Mouse (Mus musculus): ENCODE measurements around the gene Cep41. TPM values are rescaled to one million over a fixed set of nuclear protein-coding genes. Genes with fewer than 3 reads are reported as not detected.

Cep41 gene
- polyA plus RNA-seq, 1 experiment from 2014 or later: 23.3 TPM

DNA sequence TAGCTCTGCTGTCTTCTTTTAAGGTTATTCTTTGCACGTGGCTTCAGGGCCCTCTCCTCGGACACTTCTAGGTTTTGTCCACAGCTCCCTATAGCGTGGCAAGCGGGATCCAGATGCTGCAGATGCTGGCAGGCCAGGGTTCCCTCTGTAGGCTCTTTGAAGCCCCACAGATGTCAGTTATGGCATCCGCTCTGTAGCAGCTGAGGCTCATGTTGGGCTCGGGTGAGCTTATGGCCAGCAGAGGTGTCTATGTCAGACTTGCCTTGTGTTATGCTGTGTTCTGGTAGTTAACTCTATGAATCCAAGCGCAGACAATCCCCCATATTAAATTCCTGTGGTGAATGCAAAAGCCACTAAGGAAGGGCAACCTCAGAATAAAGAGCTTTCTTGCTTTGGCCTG lies 13.1 kb downstream of the Cep41 start:
- Histone ChIP-seq H3K4me2 (no peak overlapping the region), H3K27me3 (no peaks in the 10 kb centered on the region), H3K9ac (no peak overlapping the region), H3K9me3 (no peaks in the 10 kb centered on the region), H3K4me1 (peaks cover 43% of the 10 kb centered on the region), H3K36me3 (replicated peaks) (no peaks in the 10 kb centered on the region), H3K27ac (no peak overlapping the region), H3K4me3 (replicated peaks) (no peak overlapping the region)
- ATAC-seq (ENCODE audit: low FRiP score): no peak
- WGBS: 83% methylated on average over 7 of the region's 7 CpGs

DNA sequence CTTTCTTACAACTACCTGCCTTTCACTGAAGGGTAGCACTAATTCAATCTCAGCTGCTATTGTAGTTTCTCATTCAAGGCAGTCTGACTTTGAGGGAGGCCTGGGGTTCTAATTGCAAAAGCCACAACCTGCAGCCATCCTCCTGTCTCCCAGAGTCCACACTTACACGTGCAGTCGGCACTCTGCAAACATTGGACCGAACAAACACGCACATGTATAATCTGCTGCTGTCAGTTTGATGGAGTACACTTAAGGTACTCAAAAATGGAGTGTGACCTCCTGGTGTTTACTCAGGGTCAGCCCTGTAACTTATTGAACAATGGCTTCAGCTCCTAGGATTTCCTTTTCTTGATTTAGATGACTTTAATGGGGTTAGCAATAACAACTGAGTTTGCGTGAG lies 14.0 kb downstream of the Cep41 start:
- Histone ChIP-seq H3K4me1 (peaks cover 52% of the 10 kb centered on the region), H3K4me2 (no peak overlapping the region), H3K27me3 (no peaks in the 10 kb centered on the region), H3K9ac (no peak overlapping the region), H3K9me3 (no peaks in the 10 kb centered on the region), H3K4me3 (replicated peaks) (no peak overlapping the region), H3K36me3 (replicated peaks) (no peaks in the 10 kb centered on the region), H3K27ac (0 out of 2 replicates have a peak overlapping the region, but pooled peaks have one; percentile 11)
- no peak for ATAC-seq (ENCODE audit: low FRiP score)
- 51% methylated on average over 5 of the region's 5 CpGs for WGBS

DNA sequence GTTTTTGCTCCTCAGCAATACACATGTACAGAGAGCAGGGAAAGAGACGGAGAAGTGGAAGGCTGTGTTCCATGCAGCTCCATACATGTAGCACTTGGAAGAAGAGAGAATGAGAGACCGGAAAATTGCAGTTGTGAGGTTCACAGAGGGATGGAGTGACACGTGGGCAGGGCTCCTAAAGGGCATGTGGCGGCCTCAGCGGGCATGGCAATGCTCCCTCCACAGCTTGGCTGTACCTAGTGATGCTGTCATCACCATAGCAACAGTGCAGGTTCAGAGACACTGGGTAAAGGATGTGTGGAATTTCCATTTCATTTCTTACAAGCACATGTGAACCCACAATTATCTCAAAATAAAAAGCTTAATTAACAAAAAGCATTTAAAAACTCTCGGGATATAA lies 15.1 kb downstream of the Cep41 start:
- Histone ChIP-seq H3K9ac (peak overlapping the region; percentile 38; the same call in 1 of the 2 replicates), H3K9me3 (no peaks in the 10 kb centered on the region), H3K4me2 (no peak overlapping the region), H3K36me3 (replicated peaks) (no peaks in the 10 kb centered on the region), H3K27ac (peak overlapping the region; percentile 68), H3K27me3 (no peaks in the 10 kb centered on the region), H3K4me3 (replicated peaks) (no peak overlapping the region), H3K4me1 (peaks cover 62% of the 10 kb centered on the region)
- WGBS: 56% methylated on average over 6 of the region's 6 CpGs
- 0 out of 2 replicates have a peak, but pooled peaks have one; percentile 69 for ATAC-seq (ENCODE audit: low FRiP score)

DNA sequence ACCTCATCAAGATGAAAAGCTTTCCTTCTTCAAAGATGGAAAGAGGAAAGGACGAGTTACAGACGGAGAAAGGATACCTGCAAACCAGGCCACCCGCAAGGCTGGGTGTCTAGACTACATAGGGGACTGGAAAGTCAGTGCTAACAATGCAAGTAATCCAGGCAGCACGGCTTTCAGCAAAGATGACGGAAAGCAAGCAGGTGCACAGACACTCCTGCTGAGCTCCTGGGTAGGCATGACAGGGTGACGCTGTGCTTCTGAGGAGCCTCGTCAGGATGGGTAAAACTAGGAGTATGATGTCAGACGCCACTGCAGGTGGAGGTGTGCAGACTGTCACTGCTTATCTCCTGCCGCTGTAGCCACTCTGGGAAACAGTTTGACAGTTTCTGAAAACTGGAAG lies 16.0 kb downstream of the Cep41 start:
- H3K36me3 ChIP-seq (replicated peaks): no peaks in the 10 kb centered on the region
- no peak overlapping the region for H3K4me3 ChIP-seq (replicated peaks)
- 67% methylated on average over 9 of the region's 9 CpGs for WGBS
- H3K9ac ChIP-seq: 0 out of 2 replicates have a peak overlapping the region, but pooled peaks have one; percentile 17
- peak overlapping the region; percentile 37; the same call in 1 of the 2 replicates for H3K27ac ChIP-seq
- ATAC-seq (ENCODE audit: low FRiP score): no peak
- H3K27me3 ChIP-seq: no peaks in the 10 kb centered on the region
- H3K9me3 ChIP-seq: no peaks in the 10 kb centered on the region
- H3K4me1 ChIP-seq: peaks cover 62% of the 10 kb centered on the region
- no peak overlapping the region for H3K4me2 ChIP-seq

DNA sequence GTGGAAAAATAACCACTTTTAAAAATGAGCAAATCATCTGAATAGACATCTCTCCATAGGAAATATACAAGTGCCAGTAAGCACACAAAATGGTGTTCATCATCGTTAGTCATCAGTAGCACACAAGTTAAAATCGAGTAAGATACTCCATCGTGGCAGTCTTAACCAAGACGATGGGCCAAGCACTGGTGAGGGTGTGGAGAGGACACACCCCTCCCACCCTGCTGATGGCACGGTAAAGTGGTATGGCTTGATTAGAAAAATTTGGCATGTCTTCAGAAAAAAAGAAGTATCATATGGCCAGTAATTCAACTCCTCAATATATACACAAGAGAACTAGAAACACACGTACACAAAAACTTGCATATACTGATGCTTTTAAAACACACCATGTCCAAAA lies 17.0 kb downstream of the Cep41 start:
- Histone ChIP-seq H3K4me3 (replicated peaks) (no peak overlapping the region), H3K4me1 (peaks cover 60% of the 10 kb centered on the region), H3K9ac (no peak overlapping the region), H3K36me3 (replicated peaks) (no peaks in the 10 kb centered on the region), H3K4me2 (no peak overlapping the region), H3K9me3 (no peaks in the 10 kb centered on the region), H3K27me3 (no peaks in the 10 kb centered on the region), H3K27ac (no peak overlapping the region)
- WGBS: 81% methylated on average over 6 of the region's 6 CpGs
- ATAC-seq (ENCODE audit: low FRiP score): no peak

DNA sequence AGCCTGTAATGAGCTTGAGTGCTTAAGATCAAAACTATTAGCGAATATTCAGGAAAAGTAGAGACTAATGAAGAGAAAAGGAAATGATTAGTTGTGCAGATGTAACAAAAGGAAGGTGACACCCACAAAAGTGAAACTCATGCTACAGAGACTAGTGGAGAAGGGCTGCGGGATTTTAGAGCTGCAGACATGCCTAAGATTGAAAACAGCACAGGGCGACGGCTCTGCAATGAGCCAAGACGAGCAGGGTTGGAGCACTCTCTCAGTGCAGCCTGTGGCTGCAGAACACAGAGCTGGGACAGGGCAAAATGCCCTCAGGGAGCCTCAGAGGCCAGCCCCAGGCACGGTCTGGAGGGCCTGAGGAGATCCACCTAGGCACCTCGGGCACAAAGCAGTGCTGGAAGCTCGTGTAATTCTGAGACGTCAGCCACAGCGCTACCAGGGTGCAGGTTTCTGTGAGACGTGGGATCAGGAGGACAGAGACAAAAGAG lies 18.2 kb downstream of the Cep41 start:
- ATAC-seq (ENCODE audit: low FRiP score): peak; percentile 62
- peak overlapping the region; percentile 95 for H3K27ac ChIP-seq
- no peaks in the 10 kb centered on the region for H3K27me3 ChIP-seq

DNA sequence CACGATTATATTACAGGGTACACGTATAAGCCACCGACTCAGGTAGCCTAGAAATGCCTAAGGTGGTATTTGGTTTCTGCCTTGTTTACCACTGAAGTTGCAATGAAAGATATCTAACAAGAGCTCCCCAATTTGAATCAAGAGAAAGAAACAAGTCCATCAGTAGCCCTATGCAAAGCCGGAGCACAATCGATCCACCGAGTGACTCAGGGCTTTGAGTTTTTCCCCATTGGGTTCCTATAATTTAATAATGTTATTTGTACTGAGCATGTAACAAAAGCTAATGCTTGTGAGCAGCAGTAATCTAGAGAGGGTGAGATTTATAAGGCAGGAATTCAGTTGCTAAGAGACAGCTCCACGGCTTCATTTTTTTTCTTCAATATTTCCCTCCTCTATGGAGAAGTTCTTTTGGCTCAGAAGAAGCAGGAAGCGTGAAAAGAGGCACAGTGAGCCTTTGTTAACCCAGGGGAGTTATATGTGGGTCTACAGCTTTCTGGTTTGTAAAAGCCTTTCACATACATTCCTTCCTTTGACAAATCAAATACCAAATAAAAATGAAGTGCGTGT lies 18.8 kb downstream of the Cep41 start:
- Histone ChIP-seq H3K4me3 (replicated peaks) (no peak overlapping the region), H3K9ac (peak overlapping the region; percentile 55; the same call in 1 of the 2 replicates), H3K9me3 (no peaks in the 10 kb centered on the region), H3K4me2 (peak overlapping the region; percentile 43), H3K36me3 (replicated peaks) (no peaks in the 10 kb centered on the region), H3K27me3 (0 out of 2 replicates have a peak, but pooled peaks cover 3% of the 10 kb centered on the region), H3K27ac (peak overlapping the region; percentile 95), H3K4me1 (peaks cover 63% of the 10 kb centered on the region)
- ATAC-seq (ENCODE audit: low FRiP score): no peak
- 22% methylated on average over 9 of the region's 9 CpGs for WGBS

More for the DNA sequence above, 18.2 kb downstream of the Cep41 start:
- WGBS: 7% methylated on average over 11 of the region's 11 CpGs
- H3K9ac ChIP-seq: peak overlapping the region; percentile 55
- no peaks in the 10 kb centered on the region for H3K9me3 ChIP-seq
- no peak overlapping the region for H3K4me3 ChIP-seq (replicated peaks)
- no peaks in the 10 kb centered on the region for H3K36me3 ChIP-seq (replicated peaks)
- H3K4me2 ChIP-seq: peak overlapping the region; percentile 43
- H3K4me1 ChIP-seq: peaks cover 63% of the 10 kb centered on the region

DNA sequence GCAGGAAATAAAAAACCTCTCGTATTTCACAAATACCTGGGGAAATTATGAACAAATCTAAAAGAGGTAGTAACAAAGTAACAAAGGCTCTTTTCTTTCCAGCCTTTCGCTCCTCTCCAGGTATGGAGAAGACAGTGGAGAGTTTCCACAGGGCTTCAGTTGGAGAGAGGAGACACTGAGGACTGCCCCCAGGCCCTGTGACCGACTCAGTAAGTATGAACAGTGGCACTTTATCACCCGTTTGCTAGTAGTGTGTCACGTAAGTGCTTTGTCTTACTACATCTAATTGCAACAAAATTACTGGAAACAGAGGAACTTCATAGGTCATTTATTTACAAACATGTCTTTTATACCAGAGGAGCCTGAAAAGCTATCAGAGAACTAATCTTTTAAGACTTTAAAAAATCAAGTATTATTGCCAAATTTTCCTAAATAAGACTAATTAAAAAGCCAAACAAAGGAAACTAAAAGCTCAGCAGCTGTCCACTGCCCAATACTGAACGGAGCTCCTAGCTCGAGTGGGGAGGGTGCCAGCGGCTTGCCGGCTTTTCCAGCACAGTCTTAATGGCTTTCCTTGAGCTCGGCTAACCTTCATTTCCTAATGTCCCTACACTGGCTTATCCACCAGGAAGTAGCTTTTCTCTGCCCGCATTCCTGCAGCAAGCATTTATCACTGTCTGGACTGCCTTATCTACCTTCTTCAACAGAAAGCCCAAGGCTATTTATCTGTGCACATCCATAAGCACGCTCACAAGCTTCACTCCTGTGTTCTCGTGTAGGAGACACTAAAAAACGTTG lies 19.6 kb downstream of the Cep41 start:
- no peak overlapping the region for H3K4me3 ChIP-seq (replicated peaks)
- H3K9me3 ChIP-seq: no peaks in the 10 kb centered on the region
- peak overlapping the region; percentile 95 for H3K27ac ChIP-seq
- peaks cover 56% of the 10 kb centered on the region for H3K4me1 ChIP-seq
- 0 out of 2 replicates have a peak overlapping the region, but pooled peaks have one; percentile 25 for H3K9ac ChIP-seq
- ATAC-seq (ENCODE audit: low FRiP score): peak; percentile 64
- WGBS: 18% methylated on average over 14 of the region's 14 CpGs
- no peaks in the 10 kb centered on the region for H3K36me3 ChIP-seq (replicated peaks)
- peak overlapping the region; percentile 43 for H3K4me2 ChIP-seq
- peaks cover 11% of the 10 kb centered on the region; the same call in 1 of the 2 replicates for H3K27me3 ChIP-seq

DNA sequence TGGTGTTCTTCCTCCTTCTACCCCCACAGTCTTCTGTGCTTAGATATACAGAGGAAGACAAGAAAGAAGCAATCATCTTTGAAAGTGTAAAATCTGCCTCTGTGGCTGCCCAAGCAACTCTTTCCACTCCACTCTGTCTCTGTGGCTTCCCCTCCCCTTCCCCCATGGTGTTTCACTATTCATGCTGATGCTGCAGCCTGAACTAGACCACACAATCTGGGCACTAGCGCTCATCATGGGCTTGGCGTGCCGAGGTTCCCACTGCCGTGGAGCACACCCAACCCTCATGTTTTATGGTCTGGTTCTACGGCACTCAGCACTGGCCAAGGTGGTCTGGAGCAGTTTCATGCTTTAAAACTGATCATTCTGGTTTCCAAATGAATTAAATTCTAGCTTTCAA lies 21.9 kb downstream of the Cep41 start:
- 69% methylated on average over 5 of the region's 5 CpGs for WGBS
- no peak overlapping the region for H3K9ac ChIP-seq

DNA sequence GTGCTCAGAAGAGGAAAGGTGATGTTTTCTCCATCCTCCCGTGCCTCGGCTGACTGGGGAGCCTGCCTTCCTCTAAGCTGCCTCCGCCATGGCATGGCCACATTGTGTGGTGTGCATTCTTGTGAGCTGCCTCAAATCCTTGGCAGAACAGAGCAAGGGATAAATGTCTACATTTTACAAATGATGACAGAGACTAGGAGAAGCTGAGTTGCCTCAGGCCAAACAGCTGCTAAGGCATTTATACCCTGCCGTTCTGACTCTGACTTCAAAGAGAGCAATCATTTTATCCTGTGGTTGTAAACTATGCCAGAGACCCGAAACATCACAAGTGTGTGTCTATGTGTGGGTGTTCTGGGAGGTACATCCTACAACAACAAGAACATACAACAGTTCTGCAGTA lies 26.0 kb downstream of the Cep41 start:
- 45% methylated on average over 5 of the region's 5 CpGs for WGBS
- H3K4me2 ChIP-seq: no peak overlapping the region
- no peaks in the 10 kb centered on the region for H3K36me3 ChIP-seq (replicated peaks)
- ATAC-seq (ENCODE audit: low FRiP score): no peak
- H3K4me1 ChIP-seq: peaks cover 38% of the 10 kb centered on the region
- H3K9me3 ChIP-seq: no peaks in the 10 kb centered on the region
- H3K27me3 ChIP-seq: peaks cover 11% of the 10 kb centered on the region; the same call in 1 of the 2 replicates
- H3K4me3 ChIP-seq (replicated peaks): no peak overlapping the region
- H3K27ac ChIP-seq: no peak overlapping the region
- H3K9ac ChIP-seq: no peak overlapping the region

More for the DNA sequence above, 21.9 kb downstream of the Cep41 start:
- no peak overlapping the region for H3K4me3 ChIP-seq (replicated peaks)
- no peaks in the 10 kb centered on the region for H3K36me3 ChIP-seq (replicated peaks)
- H3K27ac ChIP-seq: no peak overlapping the region
- peaks cover 54% of the 10 kb centered on the region for H3K4me1 ChIP-seq
- ATAC-seq (ENCODE audit: low FRiP score): no peak
- peaks cover 11% of the 10 kb centered on the region; the same call in 1 of the 2 replicates for H3K27me3 ChIP-seq
- H3K4me2 ChIP-seq: no peak overlapping the region
- no peaks in the 10 kb centered on the region for H3K9me3 ChIP-seq

DNA sequence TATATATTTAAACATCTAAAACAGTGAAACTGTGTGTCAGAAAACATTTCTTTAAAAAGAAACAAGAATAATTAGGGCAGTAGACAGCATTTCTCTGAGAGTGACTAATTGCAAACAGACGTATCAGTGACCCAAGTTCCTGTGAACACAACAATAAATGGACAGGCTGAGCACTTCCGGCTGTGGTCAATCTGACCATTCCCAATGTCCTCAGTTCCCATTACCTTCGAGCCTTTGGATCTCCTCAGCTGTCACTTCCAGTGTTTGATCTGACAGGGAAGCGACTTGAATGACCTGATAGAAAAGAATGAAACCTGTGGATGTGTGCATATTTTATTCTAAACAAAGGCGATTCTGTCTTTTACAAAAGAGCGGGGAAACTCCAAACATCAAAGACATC lies 27.5 kb downstream of the Cep41 start:
- WGBS: 33% methylated on average over 6 of the region's 6 CpGs
- no peak for ATAC-seq (ENCODE audit: low FRiP score)
- no peak overlapping the region for H3K9ac ChIP-seq
- H3K9me3 ChIP-seq: no peaks in the 10 kb centered on the region
- H3K36me3 ChIP-seq (replicated peaks): no peaks in the 10 kb centered on the region
- H3K4me2 ChIP-seq: no peak overlapping the region
- H3K27ac ChIP-seq: no peak overlapping the region
- H3K27me3 ChIP-seq: peaks cover 11% of the 10 kb centered on the region; the same call in 1 of the 2 replicates
- peaks cover 31% of the 10 kb centered on the region for H3K4me1 ChIP-seq
- H3K4me3 ChIP-seq (replicated peaks): no peak overlapping the region

DNA sequence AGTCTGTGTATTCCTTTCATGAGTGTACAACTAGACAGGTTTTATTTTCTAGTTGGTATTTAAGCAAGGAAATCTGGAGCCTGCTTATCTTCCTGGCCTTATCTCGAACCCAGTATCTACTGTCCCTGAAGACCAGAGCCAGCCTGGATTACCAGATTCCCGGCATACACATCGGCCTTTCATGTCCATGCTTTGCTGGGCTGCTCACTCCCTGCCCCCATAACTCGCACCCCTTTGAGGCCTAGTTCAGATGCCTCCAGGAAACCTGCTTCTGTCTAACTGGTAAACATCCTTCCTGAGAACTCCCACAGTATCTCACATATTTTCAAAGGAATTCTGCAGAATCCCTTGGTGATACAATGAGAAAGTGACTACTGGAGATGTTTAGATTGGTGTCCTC lies 28.3 kb downstream of the Cep41 start:
- 53% methylated on average over 4 of the region's 4 CpGs for WGBS
- H3K4me1 ChIP-seq: peaks cover 31% of the 10 kb centered on the region
- no peak overlapping the region for H3K9ac ChIP-seq

More for the DNA sequence above, 28.3 kb downstream of the Cep41 start:
- peaks cover 11% of the 10 kb centered on the region; the same call in 1 of the 2 replicates for H3K27me3 ChIP-seq
- H3K4me3 ChIP-seq (replicated peaks): no peak overlapping the region
- H3K27ac ChIP-seq: peak overlapping the region; percentile 57
- no peaks in the 10 kb centered on the region for H3K9me3 ChIP-seq
- no peak overlapping the region for H3K4me2 ChIP-seq
- ATAC-seq (ENCODE audit: low FRiP score): no peak
- no peaks in the 10 kb centered on the region for H3K36me3 ChIP-seq (replicated peaks)

All from forebrain, embryonic 12.5 days (tissue).